Mouse (Mus musculus): ENCODE measurements around the gene Fcgrt.
A peak's percentile ranks its signal among the peaks of the same experiment; 100 is the strongest.
"Not testable (repeated sequence)": the region's sequence is repeated elsewhere in the genome, so short reads cannot be mapped to it uniquely, and the experiment has no call there.

Fcgrt gene

GRCm38 (mm10) chr7:45129776-45130512 lies 26.3 kb upstream of the Fcgrt start:
- no peak for DNase-seq (ENCODE audit: low read depth)

- no peak for DNase-seq (ENCODE audit: low read depth)
These were observed 25.7 kb upstream of the Fcgrt start for GRCm38 (mm10) chr7:45129318-45129717.

DNA sequence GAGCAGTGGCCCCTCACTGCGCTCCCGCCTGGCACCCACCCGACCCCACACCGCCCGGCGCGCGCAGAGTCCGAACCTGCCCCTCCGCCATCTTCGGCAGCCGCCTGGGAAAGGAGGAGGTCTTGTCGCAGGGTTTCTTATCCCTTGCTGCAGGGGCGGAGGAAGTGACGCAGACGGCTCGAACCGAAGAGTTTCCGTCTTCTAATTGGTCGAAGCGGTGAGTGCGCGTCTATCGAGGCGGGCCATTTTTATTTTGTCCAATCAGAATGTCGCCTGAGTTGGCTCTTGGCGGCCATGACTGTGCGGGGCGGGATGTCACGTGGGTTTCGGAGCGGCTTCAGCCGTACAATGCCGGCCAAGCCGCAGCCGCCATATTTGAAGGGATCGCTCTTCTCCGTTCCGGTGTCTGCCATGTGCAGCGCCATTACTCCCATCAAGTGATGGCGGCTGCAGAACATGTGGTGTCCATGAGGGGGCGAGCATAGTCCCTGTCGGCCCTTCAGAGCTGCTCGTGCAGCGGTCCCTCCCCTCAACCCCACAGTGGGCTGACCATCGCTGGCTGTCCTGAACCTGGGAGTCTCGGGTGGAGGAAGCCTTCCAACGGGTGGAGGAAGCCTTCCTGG lies 25.1 kb upstream of the Fcgrt start, which contains the start of gene Rpl13a:
Rpl13a (minus strand) TSS at position 138 of the 623 bp plus-strand sequence.
- peak; percentile 97 for DNase-seq (ENCODE audit: low read depth)

- no peak for DNase-seq (ENCODE audit: low read depth)
These were observed 24.1 kb upstream of the Fcgrt start for GRCm38 (mm10) chr7:45127700-45128224.

GRCm38 (mm10) chr7:45126844-45127699 lies 23.4 kb upstream of the Fcgrt start:
- no peak for DNase-seq (ENCODE audit: low read depth)

DNA sequence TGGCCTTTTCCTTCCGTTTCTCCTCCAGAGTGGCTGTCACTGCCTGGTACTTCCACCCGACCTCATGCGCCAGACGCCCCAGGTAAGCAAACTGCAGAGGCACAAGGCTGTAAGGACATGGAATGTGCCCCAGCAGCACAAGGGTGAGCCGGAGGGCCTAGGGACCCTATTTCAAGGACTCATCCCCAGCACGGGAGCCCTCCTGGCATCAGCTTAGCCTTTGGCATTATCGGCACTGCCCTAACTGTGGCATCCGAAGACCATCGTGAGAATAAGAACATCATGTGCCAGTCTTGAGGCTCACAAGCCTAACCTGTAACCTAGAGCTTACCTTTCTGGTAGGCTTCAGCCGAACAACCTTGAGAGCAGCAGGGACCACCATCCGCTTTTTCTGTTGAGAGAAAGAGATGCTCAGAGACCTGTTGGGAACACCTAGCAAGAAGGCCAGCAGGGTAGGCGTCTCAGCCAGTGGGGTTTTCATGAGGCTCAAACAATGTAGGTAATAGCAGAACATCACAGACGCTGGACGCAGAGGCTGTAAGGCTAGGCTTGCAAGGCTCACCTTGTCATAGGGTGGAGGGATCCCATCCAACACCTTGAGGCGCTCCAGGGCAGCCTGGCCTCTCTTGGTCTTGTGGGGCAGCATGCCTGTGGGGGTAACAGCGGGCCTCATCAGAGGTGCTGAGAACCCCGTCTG lies 22.6 kb upstream of the Fcgrt start:
- no peak for DNase-seq (ENCODE audit: low read depth)

DNA sequence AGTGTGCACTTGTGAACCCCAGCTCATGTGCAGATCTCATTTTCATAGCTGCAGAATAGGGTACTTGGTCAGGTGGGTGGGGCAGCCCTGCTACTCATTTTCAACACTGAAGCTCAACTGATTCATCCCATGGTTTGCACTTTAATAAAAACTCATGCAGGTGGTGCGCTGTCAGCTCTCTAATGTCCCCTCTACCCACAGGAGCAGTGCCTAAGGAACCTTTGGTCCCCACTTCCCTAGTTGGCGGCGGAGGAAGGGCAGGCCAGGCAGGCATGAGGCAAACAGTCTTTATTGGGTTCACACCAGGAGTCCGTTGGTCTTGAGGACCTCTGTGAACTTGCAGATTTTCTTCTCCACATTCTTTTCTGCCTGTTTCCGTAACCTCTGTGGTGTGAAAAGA lies 22.0 kb upstream of the Fcgrt start:
- not testable (repeated sequence) for DNase-seq (ENCODE audit: low read depth)

DNA sequence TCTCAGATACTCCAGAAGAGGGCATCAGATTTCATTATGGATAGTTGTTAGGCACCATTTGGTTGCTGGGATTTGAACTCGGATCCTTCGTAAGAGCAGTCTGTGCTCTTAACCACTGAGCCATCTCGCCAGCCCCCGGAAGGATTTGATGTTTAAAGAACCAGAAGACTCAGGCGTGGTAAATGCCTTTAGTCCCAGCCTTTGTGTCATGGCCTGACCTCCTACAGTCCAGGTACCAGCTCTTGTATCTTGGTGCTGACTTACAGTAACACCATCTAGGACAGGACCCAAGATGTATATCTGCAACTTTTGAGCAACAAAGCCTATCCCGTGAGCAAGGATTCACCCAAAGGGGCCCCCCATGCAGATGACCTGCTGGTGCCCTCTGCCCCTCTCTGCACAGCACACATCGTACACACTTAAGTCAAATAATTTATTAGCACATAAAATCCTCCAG lies 21.5 kb upstream of the Fcgrt start:
- no peak for DNase-seq (ENCODE audit: low read depth)

DNA sequence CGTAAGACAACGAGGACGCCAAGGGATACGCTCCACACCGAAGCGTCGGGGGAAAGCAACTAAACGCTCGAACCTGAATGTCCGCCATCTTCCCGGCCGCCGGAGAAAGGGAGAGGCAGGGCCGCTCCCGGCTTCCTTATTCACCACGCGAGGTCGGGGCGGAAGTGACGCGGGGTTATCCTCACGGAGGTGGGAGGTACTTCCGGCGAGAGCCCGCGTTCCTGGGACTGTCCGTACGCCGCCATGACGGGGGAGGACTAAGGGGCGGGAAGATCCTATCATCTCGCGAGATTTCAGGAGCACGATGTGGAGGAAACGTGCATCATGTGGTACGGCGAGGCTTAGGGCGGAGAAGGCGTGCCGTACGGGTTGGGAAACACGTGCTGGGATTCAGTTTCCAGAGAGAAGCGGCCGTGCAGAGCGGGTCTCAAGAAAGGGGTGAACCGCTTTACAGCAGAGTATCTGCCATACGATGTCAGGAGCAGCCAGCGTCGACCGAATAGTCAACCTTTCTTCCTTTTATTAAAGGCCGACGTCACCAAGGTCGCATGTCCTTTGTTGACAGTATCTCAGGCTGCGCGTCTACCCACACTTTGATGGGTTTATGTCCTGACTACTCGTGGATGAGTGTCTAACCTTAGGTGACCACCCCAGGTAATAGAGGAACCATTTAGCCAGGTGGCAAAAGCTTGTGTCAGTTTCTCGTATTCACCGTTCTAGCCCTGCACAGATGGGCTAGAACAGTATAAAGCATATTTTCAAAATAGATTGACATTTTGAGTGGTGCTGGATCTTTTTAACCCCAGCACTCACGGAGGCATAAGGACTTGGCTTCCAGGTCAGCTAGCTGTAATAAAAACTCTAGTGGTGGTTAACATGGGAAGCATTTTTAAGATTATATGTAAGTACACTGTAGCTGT lies 20.8 kb upstream of the Fcgrt start, which contains the start of gene Rps11:
Rps11 (minus strand) TSS at position 216 of the 920 bp plus-strand sequence.
- DNase-seq (ENCODE audit: low read depth), result peak; percentile 100

DNA sequence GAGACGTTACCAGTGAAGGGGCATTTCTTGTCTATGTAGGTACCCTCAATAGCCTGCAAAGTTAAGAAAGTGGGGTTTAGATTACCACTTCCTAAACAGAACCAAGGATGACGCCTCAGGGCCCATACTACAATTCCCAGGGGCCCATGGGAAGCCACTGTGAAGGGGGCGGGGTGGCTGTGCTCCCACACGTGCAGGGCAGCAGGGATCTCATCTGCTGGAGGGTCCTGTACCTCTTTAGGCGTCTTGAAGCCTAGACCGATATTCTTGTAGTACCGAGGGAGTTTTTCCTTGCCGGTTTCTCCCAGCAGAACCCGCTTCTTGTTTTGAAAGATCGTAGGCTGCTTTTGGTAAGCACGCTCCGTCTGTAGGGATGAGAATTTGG lies 19.5 kb upstream of the Fcgrt start:
- DNase-seq (ENCODE audit: low read depth), result no peak

GRCm38 (mm10) chr7:45122561-45123185 lies 19.0 kb upstream of the Fcgrt start:
- DNase-seq (ENCODE audit: low read depth), result no peak

GRCm38 (mm10) chr7:45121966-45122365 lies 18.3 kb upstream of the Fcgrt start:
- DNase-seq (ENCODE audit: low read depth), result no peak

DNA sequence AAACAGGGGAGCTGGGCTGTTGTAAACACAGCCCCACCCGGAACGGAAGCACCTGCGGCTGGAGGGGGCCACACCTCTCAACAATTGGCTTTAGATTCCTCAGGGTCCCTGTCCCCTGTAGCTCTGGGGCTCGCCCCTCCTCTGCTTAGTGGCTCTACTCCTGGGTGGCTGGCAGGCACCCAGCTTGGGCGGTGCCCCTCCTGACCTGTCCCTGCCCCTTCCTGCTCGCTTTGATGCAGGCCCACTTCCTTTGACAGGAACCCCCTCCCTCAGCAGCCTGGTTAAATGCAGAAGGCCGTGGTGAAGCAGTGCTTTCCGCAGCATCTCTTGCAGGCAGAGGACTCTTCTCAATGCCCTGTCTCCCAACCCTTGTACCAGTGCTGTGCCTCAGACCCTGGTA lies 17.8 kb upstream of the Fcgrt start:
- no peak for DNase-seq (ENCODE audit: low read depth)

- DNase-seq (ENCODE audit: low read depth), result no peak
These were observed 16.4 kb upstream of the Fcgrt start for GRCm38 (mm10) chr7:45119780-45120709.

DNA sequence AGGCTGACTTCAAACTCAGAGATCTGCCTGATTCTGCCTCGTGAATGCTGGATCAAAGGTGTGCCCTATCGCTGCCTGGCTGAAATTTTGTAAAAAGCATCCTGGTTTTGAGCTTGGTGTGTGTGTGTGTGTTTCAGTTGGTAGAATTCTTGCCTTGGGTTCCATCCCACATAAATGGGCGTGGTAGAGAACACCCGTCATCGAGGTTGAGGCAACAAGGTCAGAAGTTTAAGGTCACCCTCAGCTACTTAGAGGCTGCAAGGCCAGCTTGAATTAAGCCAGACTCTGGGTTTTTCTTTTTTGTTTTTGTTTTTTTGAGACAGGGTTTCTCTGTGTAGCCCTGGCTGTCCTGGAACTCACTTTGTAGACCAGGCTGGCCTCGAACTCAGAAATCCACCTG lies 14.7 kb upstream of the Fcgrt start:
- no peak for DNase-seq (ENCODE audit: low read depth)

GRCm38 (mm10) chr7:45117566-45117965 lies 13.9 kb upstream of the Fcgrt start:
- DNase-seq (ENCODE audit: low read depth), result no peak

GRCm38 (mm10) chr7:45113476-45113875 lies 9.8 kb upstream of the Fcgrt start:
- no peak for DNase-seq (ENCODE audit: low read depth)

DNA sequence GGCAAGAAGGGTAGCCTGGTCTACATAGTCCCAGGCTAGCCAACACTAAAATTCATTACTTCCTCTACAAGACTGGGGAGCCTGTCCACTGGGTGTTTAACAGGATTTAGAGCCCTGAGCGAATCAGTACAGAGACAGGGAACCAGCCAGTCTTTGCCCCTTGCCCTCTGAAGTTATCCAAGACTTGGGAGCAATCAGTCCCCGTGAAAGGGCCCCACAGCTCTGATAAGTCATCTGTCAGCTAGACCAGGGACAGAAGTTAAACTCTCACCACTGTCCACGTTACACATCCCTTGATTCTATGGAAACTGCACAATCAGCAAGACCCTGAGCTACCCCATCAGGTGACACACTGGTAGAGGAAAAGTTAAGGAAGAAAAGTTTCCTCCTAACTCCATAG lies 8.9 kb upstream of the Fcgrt start:
- no peak for DNase-seq (ENCODE audit: low read depth)

DNA sequence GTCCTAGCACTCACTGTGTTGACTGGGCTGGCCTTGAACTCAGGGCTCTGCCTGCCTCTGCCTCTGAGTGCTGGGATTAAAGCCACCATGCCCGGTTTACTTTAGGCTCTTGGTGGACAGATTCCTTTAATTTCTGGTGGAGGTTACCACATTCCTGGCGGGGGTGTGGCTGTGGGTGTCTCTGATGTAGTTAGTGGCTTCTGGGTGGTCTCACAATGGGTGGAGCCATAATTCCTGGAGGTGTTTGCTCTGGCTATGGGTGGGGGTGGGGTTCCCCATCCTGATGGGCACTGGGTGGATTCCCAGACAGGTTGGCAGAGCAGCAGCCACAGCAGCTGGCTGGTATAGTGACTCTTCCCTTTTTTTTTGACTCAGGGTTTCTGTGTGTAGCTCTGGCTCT lies 8.3 kb upstream of the Fcgrt start:
- no peak for DNase-seq (ENCODE audit: low read depth)

Data from c-Kit-positive CD71-negative TER-119-negative erythroid progenitor cells, embryonic 14.5 days (primary cell).